Mouse (Mus musculus): ENCODE data around the gene Hoxc8.

Gene Hoxc8

GRCm38 (mm10) chr15:102990461-102991397, at the start of gene Hoxc8:
Hoxc8 (plus strand) TSS chr15:102990607.
- no peak for DNase-seq

- DNase-seq, result no peak
These were observed 47.5 kb upstream of the Hoxc8 start for GRCm38 (mm10) chr15:102942739-102943467.

GRCm38 (mm10) chr15:102943468-102943813, 47.0 kb upstream of the Hoxc8 start:
- no peak for DNase-seq

GRCm38 (mm10) chr15:102945185-102946077, 45.0 kb upstream of the Hoxc8 start:
- DNase-seq, result no peak

- DNase-seq, result no peak
These were observed 43.1 kb upstream of the Hoxc8 start for GRCm38 (mm10) chr15:102947276-102947675.

- no peak for DNase-seq
These were observed 41.6 kb upstream of the Hoxc8 start for GRCm38 (mm10) chr15:102948842-102949241.

GRCm38 (mm10) chr15:102949696-102950095, 40.7 kb upstream of the Hoxc8 start:
- DNase-seq, result no peak

- DNase-seq, result no peak
These were observed 39.5 kb upstream of the Hoxc8 start for GRCm38 (mm10) chr15:102950877-102951276.

- DNase-seq, result no peak
These were observed 36.8 kb upstream of the Hoxc8 start for GRCm38 (mm10) chr15:102953561-102953960.

GRCm38 (mm10) chr15:102954192-102955006, 36.0 kb upstream of the Hoxc8 start, which contains the start of gene Hoxc11:
Hoxc11 (plus strand) TSS chr15:102954427.
- DNase-seq, result no peak

GRCm38 (mm10) chr15:102955007-102955382, 35.4 kb upstream of the Hoxc8 start:
- no peak for DNase-seq

- DNase-seq, result no peak
These were observed 34.4 kb upstream of the Hoxc8 start for GRCm38 (mm10) chr15:102955833-102956640.

GRCm38 (mm10) chr15:102956906-102957305, 33.5 kb upstream of the Hoxc8 start:
- no peak for DNase-seq

GRCm38 (mm10) chr15:102959663-102960191, 30.7 kb upstream of the Hoxc8 start:
- DNase-seq, result no peak

GRCm38 (mm10) chr15:102961728-102962127, 28.7 kb upstream of the Hoxc8 start:
- no peak for DNase-seq

- DNase-seq, result no peak
These were observed 27.9 kb upstream of the Hoxc8 start for GRCm38 (mm10) chr15:102962492-102962891.

GRCm38 (mm10) chr15:102963259-102963658, 27.1 kb upstream of the Hoxc8 start:
- DNase-seq, result no peak

GRCm38 (mm10) chr15:102963671-102964640, 26.5 kb upstream of the Hoxc8 start:
- no peak for DNase-seq

Data from cerebellum, adult 11 months (tissue).